Mouse (Mus musculus): ENCODE data around the gene Iars2.

Iars2 gene

DNA sequence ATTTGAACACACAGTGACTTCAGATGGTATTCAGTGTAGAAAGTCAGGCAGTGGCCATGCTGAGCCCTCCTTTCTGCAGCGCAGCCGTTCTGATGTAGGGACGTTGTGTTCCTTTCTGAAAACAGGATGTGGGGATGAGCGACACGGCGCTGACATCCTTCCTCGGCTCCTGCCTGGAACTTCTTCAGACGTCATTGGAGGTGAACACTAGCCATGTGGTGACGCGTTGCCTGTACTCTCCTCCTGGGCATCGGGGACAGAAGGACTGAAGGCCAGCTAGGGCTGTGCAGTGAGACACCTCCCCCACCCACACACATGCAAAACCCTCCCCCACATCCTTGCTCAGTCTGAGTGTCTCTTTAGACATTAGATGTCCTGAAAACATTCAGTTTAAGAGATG is 52.2 kb downstream of the Iars2 start:
- DNase-seq (ENCODE audit: low read depth) = no peak

DNA sequence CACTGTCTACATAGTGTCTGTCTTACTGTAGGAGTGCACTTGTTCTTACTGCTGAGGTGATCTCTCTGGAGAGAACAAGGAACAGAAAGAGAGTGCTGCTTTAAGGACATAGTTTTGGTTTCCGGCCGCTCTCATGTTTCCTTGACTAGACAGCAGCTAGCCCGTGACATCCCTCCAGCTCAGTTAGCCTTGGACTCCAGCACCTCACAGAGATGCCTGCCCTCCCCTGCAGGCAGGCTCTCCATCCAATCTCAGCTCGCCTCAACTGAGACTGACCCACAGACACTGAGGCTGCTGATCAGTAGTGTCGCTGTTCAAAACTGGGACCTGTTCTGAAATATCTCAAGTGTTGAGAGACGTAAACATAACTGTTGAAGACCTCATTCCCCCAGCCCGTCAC is 53.2 kb downstream of the Iars2 start:
- DNase-seq (ENCODE audit: low read depth) = no peak

DNA sequence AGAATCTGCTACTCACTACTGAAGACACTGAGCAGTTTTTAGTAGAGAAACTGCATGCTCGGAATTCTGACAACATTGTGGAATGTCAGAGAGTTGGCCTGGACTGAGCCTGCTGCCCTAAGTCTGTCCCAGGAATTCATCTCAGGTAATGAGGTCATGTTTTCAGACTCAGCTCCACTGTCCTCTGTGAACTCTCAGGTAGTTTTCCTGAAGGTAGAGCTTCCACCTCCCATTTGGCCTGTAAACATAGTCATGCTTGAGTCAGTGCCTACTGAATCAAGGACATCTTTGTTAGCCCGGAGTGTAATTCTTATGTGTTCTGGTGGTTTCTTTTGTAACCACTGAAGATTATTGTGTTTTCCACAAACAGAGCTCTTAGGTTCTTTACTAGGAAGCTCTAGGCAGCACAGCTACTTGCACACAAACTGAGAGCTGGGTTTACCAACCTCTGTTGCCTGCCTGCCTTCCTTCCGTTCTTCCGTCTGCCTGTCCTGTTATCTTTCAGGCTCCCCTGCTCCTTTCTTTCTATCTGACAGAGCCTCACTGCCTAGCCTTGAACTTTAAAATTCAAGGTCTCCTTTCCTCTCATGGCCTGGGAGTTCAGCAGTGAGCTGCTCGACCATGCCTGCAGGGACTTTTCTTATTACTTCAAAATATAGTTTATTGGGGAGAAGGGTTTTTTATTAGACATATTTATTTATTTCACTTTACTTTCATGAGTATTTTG is 54.2 kb downstream of the Iars2 start:
- no peak for DNase-seq (ENCODE audit: low read depth)

DNA sequence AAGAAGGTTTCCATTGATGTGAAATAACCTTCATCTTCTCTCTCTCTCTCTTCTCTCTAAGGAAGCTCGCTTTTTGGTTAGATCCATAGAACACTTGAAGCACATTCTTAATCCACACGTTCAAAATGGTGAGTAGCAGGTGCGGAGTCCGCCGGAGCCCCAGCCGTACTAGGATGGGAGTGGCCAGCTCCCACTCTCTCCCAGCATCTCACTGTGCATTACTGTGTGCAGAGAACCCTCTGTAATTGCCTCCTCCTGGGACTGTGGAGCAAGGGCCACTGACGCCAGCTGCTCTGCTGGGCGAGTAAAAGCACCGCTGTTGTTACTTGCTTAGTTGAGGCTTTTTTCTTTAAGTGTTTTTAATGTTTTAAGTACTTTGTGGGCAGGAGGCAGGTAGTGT is 57.8 kb downstream of the Iars2 start:
- no peak for DNase-seq (ENCODE audit: low read depth)

DNA sequence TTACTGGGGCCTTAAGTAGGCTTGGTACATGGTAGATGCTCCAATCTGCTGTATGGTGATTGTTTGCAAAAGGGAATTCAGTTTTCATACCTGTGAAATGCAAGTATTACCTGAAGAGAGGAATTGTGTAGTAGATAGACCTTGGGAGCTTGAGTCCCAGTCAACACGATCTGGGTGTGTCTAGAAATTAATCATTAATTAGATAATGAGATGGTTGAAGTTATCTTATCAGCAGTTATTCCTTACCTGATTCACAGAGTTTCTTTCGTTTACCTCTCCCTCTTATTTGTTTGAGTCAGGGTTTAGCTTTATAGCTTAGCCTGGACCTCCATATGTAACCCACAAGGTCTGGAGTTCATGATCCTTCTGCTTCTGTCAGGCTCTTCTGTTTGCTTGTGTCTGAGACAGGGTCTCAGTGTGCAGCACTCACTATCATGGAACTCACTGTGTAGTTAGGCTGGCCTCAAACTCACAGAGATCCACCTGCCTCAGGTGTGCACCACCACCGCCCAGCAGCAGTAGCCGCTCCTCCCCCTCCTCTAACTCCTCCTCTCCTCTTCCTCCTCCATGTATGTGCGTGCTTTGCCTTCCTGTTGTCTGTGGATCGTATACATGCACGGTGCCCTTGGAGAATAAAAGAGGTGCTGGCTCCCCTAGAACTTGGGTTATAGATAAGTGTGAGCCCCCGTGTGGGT is 58.6 kb downstream of the Iars2 start:
- DNase-seq (ENCODE audit: low read depth) = no peak

DNA sequence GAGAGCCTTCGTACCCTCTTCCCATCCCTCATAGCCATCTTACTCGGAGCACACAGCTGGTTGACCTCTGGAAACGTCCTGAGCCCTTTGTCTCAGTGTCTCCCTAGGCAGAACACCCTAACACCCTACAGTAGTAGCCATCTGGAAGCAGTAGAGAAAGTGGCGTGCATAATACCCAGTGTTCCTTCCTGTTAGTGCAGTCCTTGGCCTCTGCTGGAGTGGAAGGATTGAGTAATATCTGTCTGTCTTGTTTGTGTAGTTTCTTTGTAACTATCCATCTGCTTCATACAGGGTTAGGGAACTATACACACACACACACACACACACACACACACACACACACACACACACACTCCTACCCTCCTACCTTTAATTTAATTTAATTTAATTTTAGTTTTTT is 60.5 kb downstream of the Iars2 start:
- no peak for DNase-seq (ENCODE audit: low read depth)

GRCm38 (mm10) chr1:185262565-185262964 is 66.6 kb downstream of the Iars2 start:
- DNase-seq (ENCODE audit: low read depth) = peak; percentile 16

DNA sequence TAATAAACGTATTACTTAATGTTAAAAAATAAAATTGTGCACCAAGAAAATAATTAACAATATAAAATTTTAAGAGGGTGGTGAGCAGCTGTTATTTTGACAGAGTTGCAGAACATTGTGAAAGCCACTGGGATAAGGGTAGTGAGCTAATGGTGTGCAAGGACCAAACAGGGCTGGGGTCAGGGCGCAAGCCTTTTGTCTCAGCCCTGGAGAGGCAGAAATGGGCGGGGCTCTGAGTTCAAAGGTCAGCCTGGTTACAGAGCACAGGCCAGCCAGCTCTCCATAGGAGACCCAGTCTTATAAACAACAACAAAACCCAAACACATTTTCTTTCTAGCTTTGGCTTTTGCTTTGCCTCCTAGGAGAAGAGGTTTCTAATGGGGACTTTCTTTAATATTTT is 72.4 kb downstream of the Iars2 start:
- no peak for DNase-seq (ENCODE audit: low read depth)

GRCm38 (mm10) chr1:185255336-185255735 is 73.9 kb downstream of the Iars2 start:
- no peak for DNase-seq (ENCODE audit: low read depth)

DNA sequence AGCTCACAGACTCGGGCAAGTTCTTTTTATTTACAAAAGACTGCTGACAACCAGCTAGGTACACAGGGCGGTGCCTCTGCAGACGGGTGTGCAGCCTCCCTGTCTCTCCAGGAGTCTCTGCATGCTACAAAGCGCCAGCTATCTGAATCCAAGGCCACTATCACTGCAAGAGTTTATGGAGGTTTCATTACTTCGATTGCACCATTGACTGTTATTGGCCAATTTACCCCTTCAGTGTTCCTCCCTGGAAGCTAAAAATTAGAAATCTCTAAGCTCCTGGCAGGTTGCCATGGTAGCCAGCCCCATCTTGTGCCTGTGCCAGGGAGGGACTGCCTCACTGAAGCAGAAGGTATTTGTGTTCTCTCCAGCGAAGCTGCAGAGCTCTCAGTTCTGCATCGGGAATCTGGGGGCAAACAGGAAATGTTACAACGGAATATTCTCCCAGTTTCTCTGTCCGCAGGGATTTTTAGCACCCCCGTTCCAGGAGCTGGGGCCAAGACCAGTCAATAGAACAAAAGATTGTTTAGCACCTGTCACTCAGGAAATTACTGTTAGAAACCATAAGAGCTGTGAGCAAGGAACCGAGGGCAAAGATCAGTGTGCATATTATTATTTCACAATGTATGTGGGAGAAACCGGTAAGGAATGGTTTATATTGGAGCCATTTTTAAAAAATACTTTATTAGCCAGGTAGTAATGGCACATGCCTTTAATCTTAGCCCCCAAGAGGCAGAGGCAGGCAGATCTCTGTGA is 75.9 kb downstream of the Iars2 start:
- DNase-seq (ENCODE audit: low read depth) = no peak

- no peak for DNase-seq (ENCODE audit: low read depth)
Observed at GRCm38 (mm10) chr1:185252351-185252750, 76.8 kb downstream of the Iars2 start.

DNA sequence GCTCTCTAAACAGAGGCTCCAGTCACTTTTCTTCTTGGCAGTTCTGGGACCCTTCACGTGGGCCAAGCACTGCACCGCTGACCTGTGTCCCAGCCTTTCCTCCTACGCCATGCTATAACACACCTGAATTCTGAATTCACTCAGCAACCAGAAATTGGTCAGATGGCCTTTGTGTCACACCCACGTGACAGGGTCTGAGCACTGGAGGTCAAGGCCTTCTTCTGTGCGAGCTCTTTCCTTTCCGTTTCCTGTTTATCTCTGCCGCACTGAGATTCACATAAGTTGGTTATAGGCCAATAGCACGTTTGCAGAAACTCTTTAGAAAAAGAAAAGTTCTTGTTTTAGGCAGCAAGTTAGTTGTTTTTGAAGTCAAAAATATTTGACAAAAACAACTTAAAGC is 80.5 kb downstream of the Iars2 start:
- DNase-seq (ENCODE audit: low read depth) = no peak

GRCm38 (mm10) chr1:185247429-185248085 is 81.6 kb downstream of the Iars2 start:
- DNase-seq (ENCODE audit: low read depth) = no peak

DNA sequence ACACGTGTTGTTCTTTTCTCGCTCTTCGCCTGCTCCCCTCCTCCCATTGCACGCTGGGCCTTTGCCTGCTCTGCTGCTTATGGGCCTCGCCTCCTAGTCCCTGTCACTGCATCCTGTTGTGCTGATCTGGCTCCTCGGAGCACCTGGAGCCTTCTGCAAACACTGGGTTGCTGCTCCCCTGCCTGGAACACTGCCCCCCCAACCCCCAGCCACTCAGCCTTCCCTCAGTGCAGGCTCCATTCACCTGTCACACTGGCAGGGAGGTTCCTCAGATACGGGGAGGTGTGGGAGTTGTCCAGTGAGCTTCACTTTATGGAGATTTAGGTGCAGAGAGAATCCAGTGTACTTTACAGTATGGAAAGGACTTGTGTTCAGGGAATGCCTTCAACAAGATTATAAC is 83.7 kb downstream of the Iars2 start:
- DNase-seq (ENCODE audit: low read depth) = no peak

DNA sequence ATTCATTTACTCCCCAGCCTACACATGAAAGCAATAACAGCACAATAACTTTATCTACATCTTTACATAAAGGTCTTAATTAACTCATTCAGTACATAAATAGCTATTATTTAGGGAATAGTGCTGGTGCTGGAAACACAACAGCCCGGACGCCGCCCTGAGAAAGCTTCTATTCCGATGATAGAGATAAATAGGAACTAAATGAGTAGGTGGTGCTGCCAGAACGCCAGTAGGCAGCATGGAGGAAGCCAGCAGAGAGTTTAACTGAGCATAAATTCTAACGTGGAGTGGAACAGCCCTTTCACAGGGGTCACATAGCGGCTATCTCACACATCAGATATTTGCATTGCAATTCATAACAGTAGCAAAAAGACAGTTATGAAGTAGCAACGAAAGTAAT is 86.2 kb downstream of the Iars2 start:
- no peak for DNase-seq (ENCODE audit: low read depth)

- DNase-seq (ENCODE audit: low read depth) = peak; percentile 46
Observed at GRCm38 (mm10) chr1:185236530-185236929, 92.7 kb downstream of the Iars2 start.

- DNase-seq (ENCODE audit: low read depth) = no peak
Observed at GRCm38 (mm10) chr1:185235837-185236236, 93.4 kb downstream of the Iars2 start.
